Mouse (Mus musculus) olfactory bulb, adult 2 months (tissue): ENCODE data around the gene Xrn1.

Source experiments
- CTCF ChIP-seq: fragments of 200-500 bp; IDR thresholded peaks from 2 replicates; pipeline ENCODE4 v1.5.1; 2012; ENCODE audit warnings: low read depth, mild to moderate bottlenecking, low read length, moderate library complexity; ENCODE audit not compliant: insufficient read depth
- POLR2A ChIP-seq: fragments of 200-500 bp; IDR thresholded peaks from 2 replicates; pipeline ENCODE4 v1.6.1; 2012; ENCODE audit warnings: mild to moderate bottlenecking, low read depth, low read length, moderate library complexity; ENCODE audit not compliant: insufficient read depth

DNA sequence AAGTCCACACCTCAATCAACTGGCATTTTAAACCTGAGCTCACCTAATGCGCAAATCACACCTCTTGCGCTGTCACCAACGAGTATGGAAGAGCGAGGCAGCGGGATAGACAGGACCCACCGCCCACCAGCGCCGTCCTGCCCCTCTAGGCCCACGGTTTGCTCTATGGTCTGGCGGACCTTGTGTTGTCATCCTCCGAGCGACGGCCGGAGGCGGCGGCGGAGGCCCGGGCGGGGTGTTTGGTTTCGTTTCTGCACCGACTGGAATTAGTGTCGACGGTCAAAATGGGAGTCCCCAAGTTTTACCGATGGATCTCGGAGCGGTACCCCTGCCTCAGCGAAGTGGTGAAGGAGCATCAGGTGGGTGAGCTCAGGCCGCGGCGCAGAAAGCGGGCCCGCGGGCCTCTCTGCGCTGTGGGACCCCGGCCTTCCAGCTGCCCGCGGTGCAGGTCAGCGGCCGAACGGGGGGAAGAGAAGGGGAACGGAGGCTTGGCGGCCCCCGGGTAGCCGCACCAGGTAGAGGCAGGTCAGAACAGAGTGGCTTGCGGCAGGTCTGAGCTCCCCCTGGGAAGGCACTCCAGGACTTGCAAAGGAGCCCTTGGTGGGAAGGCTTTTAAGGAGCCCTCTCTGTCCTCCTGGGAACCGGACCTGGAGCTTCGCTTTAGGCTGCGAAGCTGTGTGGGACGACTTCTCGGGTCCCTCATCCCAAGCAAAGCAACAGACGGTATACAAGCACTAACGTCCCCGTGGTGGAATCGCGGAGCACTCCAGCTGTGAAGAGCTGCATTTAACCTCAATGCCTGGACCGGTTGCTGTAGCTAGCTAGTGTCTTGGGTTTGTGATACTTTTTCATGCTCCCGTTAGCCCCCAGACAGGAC, at the start of gene Xrn1:
- TF ChIP-seq CTCF (no peak), POLR2A (peak; percentile 45; the same call in 1 of the 2 replicates)
